Mouse (Mus musculus): Measurements from ENCODE around the gene Plcl2.

GRCm38 (mm10) chr17:50519588-50519987 is 10.4 kb downstream of the Plcl2 start:
- TF ChIP-seq POLR2A (IDR thresholded peaks at IDR 0.05; ENCODE audit: low read depth, low read length) (no peak), CTCF (IDR thresholded peaks at IDR 0.05; ENCODE audit: extremely low read depth, insufficient read length, insufficient replicate concordance, low read depth, low read length) (no peak)

Data from small intestine, adult 2 months (tissue).